Mouse (Mus musculus) midbrain, embryonic 12.5 days (tissue): ENCODE results near the gene Lpar3. TPM values are rescaled to one million over a fixed set of nuclear protein-coding genes. Genes with fewer than 3 reads are reported as not detected.

Experiments used
- ATAC-seq: fragments of 200-750 bp; cut with Nextera tagmentation; 2 replicates; pipeline ENCODE4 v1.8.0; 2017; ENCODE audit warnings: low read depth, moderate TSS enrichment, moderate library complexity; ENCODE audit not compliant: low FRiP score
- H3K27ac ChIP-seq: fragments of 300-500 bp; sonication (generic); replicated peaks from 2 replicates; pipeline ENCODE4 v1.5.1; 2016; ENCODE audit warnings: mild to moderate bottlenecking
- H3K27me3 ChIP-seq: fragments of 300-500 bp; sonication (generic); 2 replicates; pipeline ENCODE4 v1.6.1; 2016; ENCODE audit warnings: mild to moderate bottlenecking
- H3K36me3 ChIP-seq: fragments of 300-500 bp; sonication (generic); 2 replicates; pipeline ENCODE4 v1.6.1; 2016
- H3K4me1 ChIP-seq: fragments of 300-500 bp; sonication (generic); 2 replicates; pipeline ENCODE4 v1.6.1; 2016
- H3K4me2 ChIP-seq: fragments of 300-500 bp; sonication (generic); replicated peaks from 2 replicates; pipeline ENCODE4 v1.6.1; 2016; ENCODE audit warnings: mild to moderate bottlenecking, moderate library complexity
- H3K4me3 ChIP-seq: fragments of 300-500 bp; sonication (generic); 2 replicates; pipeline ENCODE4 v1.5.1; 2016; ENCODE audit warnings: mild to moderate bottlenecking
- H3K9ac ChIP-seq: fragments of 300-500 bp; sonication (generic); replicated peaks from 2 replicates; pipeline ENCODE4 v1.6.1; 2016; ENCODE audit warnings: mild to moderate bottlenecking, moderate library complexity
- H3K9me3 ChIP-seq: fragments of 300-500 bp; sonication (generic); 2 replicates; pipeline ENCODE4 v1.6.1; 2016; ENCODE audit warnings: mild to moderate bottlenecking
- WGBS: fragments of 180-500 bp; shearing (Covaris S2); methylation state at CpG from one replicate; pipeline ENCODE4 v1.1.7; 2016; 5-methylcytosine and 5-hydroxymethylcytosine counted together
- polyA plus RNA-seq: library from polyadenylated mRNA; unstranded; fragments of >200 nt; fragmentation: Nextera tagmentation; extraction: Ambion mirVana; gene quantifications from 2 replicates; pipeline ENCODE4 v1.2.1, GENCODE M21; 2016

Gene Lpar3
- polyA plus RNA-seq, 1 experiment from 2014 or later: 0.52 TPM

DNA sequence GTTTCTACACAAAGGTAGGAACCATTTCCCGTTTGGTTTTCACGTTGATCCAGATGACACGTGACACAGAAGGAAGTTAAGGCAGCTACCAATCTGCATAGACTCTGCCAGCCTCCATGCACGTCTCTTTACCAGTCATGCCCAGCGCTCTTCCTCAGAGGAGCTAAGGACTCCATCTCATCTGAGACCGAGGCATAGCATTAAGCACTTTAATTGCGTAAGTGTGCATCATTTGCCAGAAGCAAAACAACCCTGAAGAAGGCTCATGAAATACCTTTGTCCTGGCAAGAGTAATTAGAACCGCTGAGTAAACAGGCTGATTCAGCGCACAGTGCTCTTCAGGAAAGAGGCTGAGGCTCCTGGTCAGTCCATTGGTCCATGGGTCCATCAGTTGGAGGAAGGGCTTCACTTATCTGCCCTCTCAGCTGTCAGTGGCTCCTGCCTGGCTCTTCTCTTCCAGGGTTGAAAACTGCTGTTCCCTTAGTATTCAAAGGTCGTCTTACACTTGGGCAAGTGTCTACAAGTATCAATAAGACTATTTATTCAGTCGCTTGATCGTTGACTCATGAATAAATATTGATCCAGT is 44.9 kb downstream of the Lpar3 start:
- Histone ChIP-seq H3K4me2 (no peak overlapping the region), H3K4me3 (no peak overlapping the region), H3K36me3 (no peaks in the 10 kb centered on the region), H3K9ac (no peak overlapping the region), H3K9me3 (no peaks in the 10 kb centered on the region), H3K4me1 (no peaks in the 10 kb centered on the region), H3K27me3 (no peaks in the 10 kb centered on the region), H3K27ac (no peak overlapping the region)
- WGBS: 83% methylated on average over 12 of the region's 12 CpGs
- ATAC-seq: no peak

DNA sequence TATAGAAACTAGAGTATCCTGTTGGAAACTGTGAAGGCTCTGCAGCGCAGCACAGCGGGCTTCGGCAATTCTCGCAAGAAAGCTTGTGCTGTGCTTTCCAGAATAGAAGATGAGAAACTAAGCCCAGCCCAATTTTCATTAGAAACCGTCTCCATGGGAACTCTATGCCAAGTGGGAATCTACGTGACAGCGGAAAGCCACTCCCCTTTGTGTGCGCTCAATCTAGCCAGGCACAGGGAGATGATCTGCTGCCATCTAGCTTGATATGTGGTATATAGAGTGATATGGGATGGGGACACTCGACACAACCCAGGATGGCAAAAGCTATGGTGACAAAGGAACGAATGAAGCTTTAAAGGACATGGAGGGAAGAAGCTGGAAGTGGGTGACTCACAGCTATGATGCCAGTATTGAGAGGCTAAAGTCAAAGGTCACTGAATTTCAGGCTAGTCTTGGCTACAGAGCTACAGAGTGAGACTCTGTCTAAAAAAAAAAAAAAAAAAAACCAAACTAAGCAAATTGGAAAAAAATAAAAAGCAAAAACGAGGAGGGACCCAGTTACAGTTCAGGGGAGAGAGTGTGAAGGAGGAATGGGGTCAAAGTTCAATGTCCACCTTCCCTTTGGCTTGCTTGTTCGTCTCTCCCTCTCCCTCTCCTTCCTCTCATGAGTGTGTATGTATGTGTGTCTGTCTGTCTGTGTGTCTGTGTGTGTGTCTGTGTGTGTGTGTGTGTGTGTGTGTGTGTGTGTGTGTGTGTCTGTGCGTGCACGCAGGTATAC is 47.5 kb downstream of the Lpar3 start:
- Histone ChIP-seq H3K4me2 (no peak overlapping the region), H3K27ac (no peak overlapping the region), H3K36me3 (no peaks in the 10 kb centered on the region), H3K9ac (no peak overlapping the region), H3K4me1 (no peaks in the 10 kb centered on the region), H3K27me3 (no peaks in the 10 kb centered on the region), H3K4me3 (no peak overlapping the region), H3K9me3 (no peaks in the 10 kb centered on the region)
- peak; percentile 62; the same call in 1 of the 2 replicates for ATAC-seq
- 73% methylated on average over 14 of the region's 14 CpGs for WGBS

DNA sequence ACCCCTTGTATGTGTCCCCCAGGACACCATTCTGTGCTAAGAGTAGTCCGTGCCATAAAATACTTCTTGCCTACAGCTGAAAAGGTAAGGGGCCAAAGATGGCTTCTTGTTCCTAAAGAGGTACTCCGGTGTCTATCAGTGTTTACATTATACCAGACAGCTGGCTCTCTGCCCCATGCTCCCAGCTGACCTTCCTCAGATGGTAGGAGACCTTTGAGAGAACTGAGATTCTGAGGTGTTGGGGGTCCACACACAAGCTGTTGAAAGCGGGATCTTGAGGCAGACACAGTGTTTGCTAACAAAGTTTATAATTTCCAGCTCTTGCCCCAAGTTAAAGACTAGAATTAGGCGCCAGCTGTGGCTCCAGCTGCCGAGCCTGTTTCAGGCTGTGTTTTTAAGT is 53.7 kb downstream of the Lpar3 start:
- Histone ChIP-seq H3K4me3 (no peak overlapping the region), H3K4me2 (no peak overlapping the region), H3K36me3 (no peaks in the 10 kb centered on the region), H3K4me1 (no peaks in the 10 kb centered on the region), H3K9me3 (no peaks in the 10 kb centered on the region), H3K27me3 (no peaks in the 10 kb centered on the region), H3K27ac (no peak overlapping the region), H3K9ac (no peak overlapping the region)
- 74% methylated on average over 5 of the region's 5 CpGs for whole genome bisulfite sequencing
- ATAC-seq: no peak

DNA sequence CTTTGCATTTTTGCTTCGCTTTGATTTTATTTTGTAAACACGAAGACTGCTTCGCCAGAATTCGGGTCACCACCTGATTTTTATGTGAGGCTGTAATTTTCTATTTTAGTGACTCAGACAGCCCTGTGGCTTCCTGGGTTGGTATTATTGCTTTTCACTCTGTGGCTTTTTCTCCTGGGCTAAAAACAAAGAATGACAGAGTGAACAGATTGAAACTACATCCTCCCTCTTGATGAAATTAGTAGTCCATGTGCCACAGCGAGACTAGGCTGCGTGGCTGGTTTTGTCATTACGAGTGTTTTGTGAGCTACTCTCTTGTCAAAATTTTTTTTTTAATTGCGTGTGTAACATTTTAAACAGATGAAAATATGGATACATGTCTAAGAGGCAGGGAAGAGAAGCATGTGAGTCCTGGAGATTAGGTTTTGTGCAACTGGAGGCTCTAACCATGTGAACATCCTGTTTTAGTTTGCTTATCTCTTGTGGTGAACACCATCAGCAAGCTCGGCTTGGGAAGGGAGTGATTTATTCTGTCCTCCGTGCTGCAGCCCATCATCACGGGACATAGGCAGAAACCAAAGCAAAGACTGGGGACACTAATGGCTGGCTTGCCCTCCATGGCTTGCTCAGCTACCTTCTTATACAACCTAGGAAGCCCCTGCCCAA is 54.7 kb downstream of the Lpar3 start:
- ATAC-seq: no peak
- Histone ChIP-seq H3K9ac (no peak overlapping the region), H3K36me3 (no peaks in the 10 kb centered on the region), H3K4me1 (no peaks in the 10 kb centered on the region), H3K4me2 (no peak overlapping the region), H3K27me3 (no peaks in the 10 kb centered on the region), H3K27ac (no peak overlapping the region), H3K4me3 (no peak overlapping the region), H3K9me3 (no peaks in the 10 kb centered on the region)
- WGBS: 91% methylated on average over 11 of the region's 11 CpGs

DNA sequence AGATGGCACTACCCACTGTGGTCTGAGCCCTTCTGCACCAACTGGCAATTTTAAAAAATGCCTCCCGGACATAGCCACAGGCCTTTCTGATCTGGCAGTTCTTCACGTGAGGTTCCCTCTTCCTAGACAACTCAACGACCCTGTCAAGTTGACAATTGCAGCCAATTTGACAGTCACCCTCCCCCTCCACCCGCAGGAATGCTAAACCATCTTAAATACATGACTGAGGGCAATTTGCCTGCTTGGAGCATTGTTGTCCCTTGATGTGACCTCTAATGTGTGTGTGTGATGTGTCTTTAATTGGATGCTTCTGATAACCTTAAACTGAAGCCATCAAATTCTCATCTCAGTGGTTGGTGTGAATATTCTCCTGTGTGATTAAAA is 55.3 kb downstream of the Lpar3 start:
- Histone ChIP-seq H3K36me3 (no peaks in the 10 kb centered on the region), H3K9me3 (no peaks in the 10 kb centered on the region), H3K4me3 (no peak overlapping the region), H3K27me3 (no peaks in the 10 kb centered on the region), H3K4me2 (no peak overlapping the region), H3K27ac (no peak overlapping the region), H3K9ac (no peak overlapping the region), H3K4me1 (no peaks in the 10 kb centered on the region)
- no peak for ATAC-seq
- 56% methylated on average over 4 of the region's 4 CpGs for WGBS

DNA sequence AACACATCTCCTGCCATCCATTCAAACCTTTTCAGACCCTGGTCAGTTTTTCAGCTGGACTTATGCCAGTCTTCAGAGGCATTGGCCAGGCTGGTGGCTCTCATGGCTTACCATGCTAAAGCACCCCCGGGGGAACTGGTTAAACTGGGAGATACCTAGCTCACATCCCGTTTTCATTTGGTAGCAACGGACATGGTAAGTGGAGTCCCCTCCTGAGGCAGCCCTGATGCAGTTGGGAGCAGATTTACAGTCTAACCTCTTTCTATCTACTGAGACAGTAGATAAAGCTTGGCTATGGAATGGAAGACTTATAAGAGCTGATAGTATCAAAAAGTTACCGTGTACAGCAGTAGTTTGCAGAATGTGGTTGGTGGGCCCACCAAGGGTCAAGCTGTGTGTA is 56.2 kb downstream of the Lpar3 start:
- Histone ChIP-seq H3K27ac (no peak overlapping the region), H3K4me2 (no peak overlapping the region), H3K9me3 (no peaks in the 10 kb centered on the region), H3K9ac (no peak overlapping the region), H3K4me3 (no peak overlapping the region), H3K27me3 (no peaks in the 10 kb centered on the region), H3K36me3 (no peaks in the 10 kb centered on the region), H3K4me1 (no peaks in the 10 kb centered on the region)
- 94% methylated on average over 4 of the region's 4 CpGs for WGBS
- no peak for ATAC-seq

DNA sequence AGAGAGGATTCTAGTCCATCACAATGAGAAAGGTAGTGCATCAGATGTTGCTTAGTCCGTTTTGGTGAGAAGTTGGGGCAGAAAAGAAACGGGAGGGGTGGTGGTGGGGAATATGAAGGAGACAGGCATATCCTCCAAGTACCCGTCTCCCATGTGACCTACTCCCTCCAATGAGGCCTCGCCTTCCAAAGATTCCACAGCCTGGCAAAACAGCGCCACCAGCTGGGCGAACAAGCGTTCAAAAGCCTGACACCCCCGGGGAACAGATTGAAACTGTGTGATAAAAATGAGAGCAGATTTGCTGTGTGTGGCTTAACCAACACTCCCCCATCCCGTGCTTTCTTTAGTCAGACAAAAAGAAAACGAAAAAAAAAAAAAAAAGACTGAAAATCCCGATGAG is 56.7 kb downstream of the Lpar3 start:
- Histone ChIP-seq H3K4me1 (no peaks in the 10 kb centered on the region), H3K4me2 (no peak overlapping the region), H3K9ac (no peak overlapping the region), H3K9me3 (no peaks in the 10 kb centered on the region), H3K27me3 (no peaks in the 10 kb centered on the region), H3K4me3 (no peak overlapping the region), H3K27ac (no peak overlapping the region), H3K36me3 (no peaks in the 10 kb centered on the region)
- WGBS: 71% methylated on average over 11 of the region's 11 CpGs
- no peak for ATAC-seq

DNA sequence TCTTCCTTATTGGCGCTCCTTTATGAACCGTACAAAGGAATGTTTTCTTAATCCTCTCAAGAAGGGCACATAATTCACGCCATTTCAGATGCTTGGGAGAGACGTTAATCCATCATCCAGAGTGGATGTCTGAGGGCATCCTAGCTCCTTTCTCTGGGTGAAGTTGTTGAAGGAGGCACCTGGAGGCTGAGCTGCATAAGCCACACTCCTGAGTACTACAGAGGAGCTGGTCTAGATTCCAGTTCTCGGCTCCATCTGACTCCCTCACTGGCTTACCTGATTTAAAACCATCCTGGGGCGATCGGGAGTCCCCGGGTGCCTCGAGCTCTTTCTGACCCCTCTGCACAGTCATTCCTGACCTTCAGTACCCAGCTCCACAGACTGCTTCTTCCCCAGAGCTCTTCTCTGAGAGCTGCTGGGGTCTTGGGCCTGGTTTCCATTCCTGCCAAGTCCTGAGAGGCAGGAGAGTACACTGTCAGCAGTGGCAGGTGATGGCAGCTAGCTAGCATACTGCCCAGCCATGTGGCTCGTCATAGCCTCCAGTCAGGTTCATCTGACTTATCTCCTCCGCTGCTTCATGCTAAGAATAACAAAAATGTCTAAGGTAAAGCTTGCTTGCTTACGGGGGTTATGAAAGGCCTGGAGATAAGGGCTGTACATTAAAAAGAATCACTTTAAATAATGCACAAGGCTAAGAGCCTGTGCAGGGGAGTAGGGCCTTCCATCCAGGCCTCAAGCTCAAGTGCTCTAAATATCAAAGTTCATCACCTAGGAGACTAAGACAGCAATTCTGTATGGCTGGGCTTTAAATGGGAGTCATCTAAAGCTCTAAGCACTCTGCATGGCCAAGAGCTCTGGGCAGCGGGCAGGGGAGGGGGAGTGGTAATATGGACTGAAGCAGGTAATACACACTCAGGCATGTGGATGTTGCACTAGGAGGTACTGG is 57.7 kb downstream of the Lpar3 start:
- no peaks in the 10 kb centered on the region for H3K36me3 ChIP-seq
- no peaks in the 10 kb centered on the region for H3K4me1 ChIP-seq
- H3K27me3 ChIP-seq: no peaks in the 10 kb centered on the region
- no peak overlapping the region for H3K9ac ChIP-seq
- H3K27ac ChIP-seq: 0 out of 2 replicates have a peak overlapping the region, but pooled peaks have one; percentile 15
- ATAC-seq: no peak
- H3K4me2 ChIP-seq: no peak overlapping the region
- no peak overlapping the region for H3K4me3 ChIP-seq
- H3K9me3 ChIP-seq: no peaks in the 10 kb centered on the region
- WGBS: 60% methylated on average over 13 of the region's 13 CpGs

DNA sequence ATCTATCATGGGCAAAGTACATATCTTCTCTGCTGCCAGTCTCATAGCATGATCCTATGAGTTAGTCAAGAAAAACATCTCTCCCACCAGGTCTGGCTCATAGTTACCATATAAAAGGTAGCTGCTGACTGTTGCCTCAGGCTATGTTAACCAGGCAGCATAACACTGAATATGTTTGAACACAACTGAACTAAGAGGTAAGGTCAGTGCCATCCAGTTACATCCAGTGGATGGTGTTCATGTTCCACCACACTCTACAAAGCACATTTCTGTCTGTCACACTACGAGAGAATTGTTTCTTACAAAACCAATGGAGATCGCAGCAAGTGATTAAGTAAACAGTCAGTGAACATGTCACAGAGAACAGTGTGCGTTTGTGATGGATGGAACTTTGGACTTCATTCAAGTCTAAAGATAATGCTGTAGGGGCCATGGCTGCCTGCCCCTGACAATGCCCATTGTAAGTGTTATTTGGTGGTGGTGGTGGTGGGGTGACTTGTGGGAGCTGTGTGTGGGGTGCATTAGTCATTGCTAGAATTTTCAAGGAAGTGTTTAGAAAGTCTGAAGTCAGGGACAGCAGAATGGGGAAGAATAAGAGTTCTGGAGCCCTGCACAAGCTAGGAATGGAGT is 63.1 kb downstream of the Lpar3 start:
- Histone ChIP-seq H3K27me3 (no peaks in the 10 kb centered on the region), H3K36me3 (no peaks in the 10 kb centered on the region), H3K9me3 (no peaks in the 10 kb centered on the region), H3K4me3 (no peak overlapping the region), H3K4me1 (no peaks in the 10 kb centered on the region), H3K27ac (no peak overlapping the region), H3K4me2 (no peak overlapping the region), H3K9ac (no peak overlapping the region)
- no peak for ATAC-seq
- 86% methylated on average over 3 of the region's 3 CpGs for WGBS

DNA sequence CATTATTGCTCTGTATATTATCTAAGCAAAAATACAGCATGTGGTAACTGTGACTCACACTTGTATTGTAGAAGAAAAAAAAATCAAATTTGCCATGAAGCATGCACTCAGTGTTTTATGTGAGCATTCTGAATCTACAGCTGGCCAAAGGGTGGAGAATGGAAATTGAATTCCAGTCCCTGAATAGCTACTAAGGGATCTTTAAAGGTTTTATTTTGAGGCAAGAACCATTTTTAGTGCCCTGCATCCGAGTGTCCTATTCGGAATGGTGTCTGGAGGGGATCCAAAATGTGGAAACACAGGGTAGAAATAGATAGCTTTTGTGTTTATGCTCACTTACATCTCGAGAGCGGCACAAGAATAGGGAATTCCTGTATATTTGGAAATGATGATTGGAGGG is 65.4 kb downstream of the Lpar3 start:
- Histone ChIP-seq H3K36me3 (no peaks in the 10 kb centered on the region), H3K27me3 (no peaks in the 10 kb centered on the region), H3K4me1 (no peaks in the 10 kb centered on the region), H3K4me3 (no peak overlapping the region), H3K9me3 (no peaks in the 10 kb centered on the region), H3K27ac (no peak overlapping the region), H3K9ac (no peak overlapping the region), H3K4me2 (no peak overlapping the region)
- ATAC-seq: no peak
- WGBS: 93% methylated on average over 4 of the region's 4 CpGs

DNA sequence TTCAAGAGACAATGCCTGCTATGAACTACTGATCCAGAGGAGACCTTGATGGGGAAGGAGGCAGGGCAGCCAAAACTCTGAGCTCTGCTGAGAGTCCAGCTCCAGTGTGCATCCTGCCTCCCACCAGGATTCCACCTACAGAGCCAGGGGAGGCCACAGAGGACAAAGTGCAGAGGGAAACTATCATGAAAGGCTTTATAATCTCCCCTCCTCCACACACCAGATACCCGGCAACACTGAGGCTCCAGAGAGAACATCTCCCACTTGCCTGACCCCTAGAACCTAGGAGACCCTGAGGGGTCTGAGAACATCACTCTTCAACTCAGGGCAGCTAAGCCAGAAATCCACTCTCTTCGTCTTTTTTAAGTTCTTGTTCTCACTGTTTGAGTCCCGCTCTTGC is 71.2 kb downstream of the Lpar3 start:
- Histone ChIP-seq H3K9ac (no peak overlapping the region), H3K36me3 (no peaks in the 10 kb centered on the region), H3K9me3 (no peaks in the 10 kb centered on the region), H3K27me3 (no peaks in the 10 kb centered on the region), H3K4me3 (no peak overlapping the region), H3K4me1 (no peaks in the 10 kb centered on the region), H3K27ac (no peak overlapping the region), H3K4me2 (no peak overlapping the region)
- no peak for ATAC-seq
- 77% methylated on average over 3 of the region's 3 CpGs for WGBS
